Mouse (Mus musculus) WW6 (cell line): ENCODE data around the gene Cnn1.

Experiments
- DNase-seq: peaks from one replicate; pipeline ENCODE4 v3.0.0-alpha.2; 2013; ENCODE audit warnings: low read depth, low spot score

The Cnn1 gene

GRCm38 (mm10) chr9:22157516-22158265 is 58.7 kb downstream of the Cnn1 start:
- DNase-seq, result no peak
